Mouse (Mus musculus): Measurements from ENCODE around the gene Parva. TPM values are rescaled to one million over a fixed set of nuclear protein-coding genes. Genes with fewer than 3 reads are reported as not detected.

Gene Parva
- polyA plus RNA-seq, 1 experiment from 2014 or later, result 28.5 TPM

- WGBS, result 65% methylated on average over 5 of the region's 5 CpGs
- no peak overlapping the region for H3K4me2 ChIP-seq (ENCODE audit: low read length)
- peaks cover 8% of the 10 kb centered on the region for H3K4me1 ChIP-seq (ENCODE audit: control insufficient read depth, insufficient read depth, low read depth, low read length)
- no peak overlapping the region for H3K27ac ChIP-seq (ENCODE audit: low read depth, low read length)
- no peak for ATAC-seq
- no peak overlapping the region for H3K4me3 ChIP-seq (ENCODE audit: low read length)
- H3K36me3 ChIP-seq (ENCODE audit: control insufficient read depth, insufficient read depth, low read length), result no peaks in the 10 kb centered on the region
- no peak overlapping the region for H3K9ac ChIP-seq (ENCODE audit: low read depth, low read length)
- no peaks in the 10 kb centered on the region for H3K27me3 ChIP-seq (replicated peaks; ENCODE audit: control insufficient read depth, insufficient read depth, low read length)
- H3K9me3 ChIP-seq (ENCODE audit: control insufficient read depth, low read length), result no peaks in the 10 kb centered on the region
These were observed 31.1 kb downstream of the Parva start for GRCm38 (mm10) chr7:112458440-112458839.

- no peaks in the 10 kb centered on the region for H3K36me3 ChIP-seq (ENCODE audit: control insufficient read depth, insufficient read depth, low read length)
- 18% methylated on average over 2 of the region's 2 CpGs for WGBS
- no peaks in the 10 kb centered on the region for H3K9me3 ChIP-seq (ENCODE audit: control insufficient read depth, low read length)
- no peak overlapping the region for H3K27ac ChIP-seq (ENCODE audit: low read depth, low read length)
- no peak overlapping the region for H3K9ac ChIP-seq (ENCODE audit: low read depth, low read length)
- no peaks in the 10 kb centered on the region for H3K27me3 ChIP-seq (replicated peaks; ENCODE audit: control insufficient read depth, insufficient read depth, low read length)
- peaks cover 9% of the 10 kb centered on the region for H3K4me1 ChIP-seq (ENCODE audit: control insufficient read depth, insufficient read depth, low read depth, low read length)
- ATAC-seq, result no peak
- H3K4me2 ChIP-seq (ENCODE audit: low read length), result no peak overlapping the region
- H3K4me3 ChIP-seq (ENCODE audit: low read length), result no peak overlapping the region
These were observed 35.8 kb downstream of the Parva start for GRCm38 (mm10) chr7:112463074-112463473.

- ATAC-seq, result no peak
- H3K27me3 ChIP-seq (replicated peaks; ENCODE audit: control insufficient read depth, insufficient read depth, low read length), result no peaks in the 10 kb centered on the region
- WGBS, result 83% methylated on average over 3 of the region's 3 CpGs
- no peaks in the 10 kb centered on the region for H3K36me3 ChIP-seq (ENCODE audit: control insufficient read depth, insufficient read depth, low read length)
- no peak overlapping the region for H3K27ac ChIP-seq (ENCODE audit: low read depth, low read length)
- no peak overlapping the region for H3K4me3 ChIP-seq (ENCODE audit: low read length)
- no peaks in the 10 kb centered on the region for H3K9me3 ChIP-seq (ENCODE audit: control insufficient read depth, low read length)
- no peak overlapping the region for H3K4me2 ChIP-seq (ENCODE audit: low read length)
- no peak overlapping the region for H3K9ac ChIP-seq (ENCODE audit: low read depth, low read length)
- peaks cover 6% of the 10 kb centered on the region; the same call in 1 of the 2 replicates for H3K4me1 ChIP-seq (ENCODE audit: control insufficient read depth, insufficient read depth, low read depth, low read length)
These were observed 38.6 kb downstream of the Parva start for GRCm38 (mm10) chr7:112465920-112466319.

- no peak for ATAC-seq
- no peaks in the 10 kb centered on the region for H3K9me3 ChIP-seq (ENCODE audit: control insufficient read depth, low read length)
- WGBS, result 70% methylated on average over 3 of the region's 3 CpGs
- H3K4me3 ChIP-seq (ENCODE audit: low read length), result no peak overlapping the region
- H3K9ac ChIP-seq (ENCODE audit: low read depth, low read length), result no peak overlapping the region
- peaks cover 11% of the 10 kb centered on the region for H3K4me1 ChIP-seq (ENCODE audit: control insufficient read depth, insufficient read depth, low read depth, low read length)
- no peak overlapping the region for H3K4me2 ChIP-seq (ENCODE audit: low read length)
- no peaks in the 10 kb centered on the region for H3K36me3 ChIP-seq (ENCODE audit: control insufficient read depth, insufficient read depth, low read length)
- H3K27me3 ChIP-seq (replicated peaks; ENCODE audit: control insufficient read depth, insufficient read depth, low read length), result no peaks in the 10 kb centered on the region
- H3K27ac ChIP-seq (ENCODE audit: low read depth, low read length), result no peak overlapping the region
These were observed 39.5 kb downstream of the Parva start for GRCm38 (mm10) chr7:112466786-112467185.

GRCm38 (mm10) chr7:112467687-112468111, 40.4 kb downstream of the Parva start:
- Histone ChIP-seq H3K9ac (ENCODE audit: low read depth, low read length) (no peak overlapping the region), H3K4me2 (ENCODE audit: low read length) (no peak overlapping the region), H3K4me1 (ENCODE audit: control insufficient read depth, insufficient read depth, low read depth, low read length) (peaks cover 11% of the 10 kb centered on the region), H3K4me3 (ENCODE audit: low read length) (no peak overlapping the region), H3K9me3 (ENCODE audit: control insufficient read depth, low read length) (no peaks in the 10 kb centered on the region), H3K27me3 (replicated peaks; ENCODE audit: control insufficient read depth, insufficient read depth, low read length) (no peaks in the 10 kb centered on the region), H3K27ac (ENCODE audit: low read depth, low read length) (peak overlapping the region; percentile 31), H3K36me3 (ENCODE audit: control insufficient read depth, insufficient read depth, low read length) (no peaks in the 10 kb centered on the region)
- ATAC-seq, result peak; percentile 77
- 21% methylated on average over 11 of the region's 11 CpGs for WGBS

GRCm38 (mm10) chr7:112469817-112470216, 42.5 kb downstream of the Parva start:
- 36% methylated on average over 5 of the region's 5 CpGs for WGBS
- Histone ChIP-seq H3K4me3 (ENCODE audit: low read length) (no peak overlapping the region), H3K27ac (ENCODE audit: low read depth, low read length) (no peak overlapping the region), H3K36me3 (ENCODE audit: control insufficient read depth, insufficient read depth, low read length) (no peaks in the 10 kb centered on the region), H3K4me2 (ENCODE audit: low read length) (no peak overlapping the region), H3K4me1 (ENCODE audit: control insufficient read depth, insufficient read depth, low read depth, low read length) (peaks cover 11% of the 10 kb centered on the region), H3K9me3 (ENCODE audit: control insufficient read depth, low read length) (no peaks in the 10 kb centered on the region), H3K27me3 (replicated peaks; ENCODE audit: control insufficient read depth, insufficient read depth, low read length) (no peaks in the 10 kb centered on the region), H3K9ac (ENCODE audit: low read depth, low read length) (no peak overlapping the region)
- peak; percentile 53; the same call in 1 of the 2 replicates for ATAC-seq

GRCm38 (mm10) chr7:112471316-112471715, 44.0 kb downstream of the Parva start:
- Histone ChIP-seq H3K27me3 (replicated peaks; ENCODE audit: control insufficient read depth, insufficient read depth, low read length) (no peaks in the 10 kb centered on the region), H3K9ac (ENCODE audit: low read depth, low read length) (no peak overlapping the region), H3K4me1 (ENCODE audit: control insufficient read depth, insufficient read depth, low read depth, low read length) (peaks cover 11% of the 10 kb centered on the region), H3K27ac (ENCODE audit: low read depth, low read length) (no peak overlapping the region), H3K4me2 (ENCODE audit: low read length) (no peak overlapping the region), H3K4me3 (ENCODE audit: low read length) (no peak overlapping the region), H3K9me3 (ENCODE audit: control insufficient read depth, low read length) (no peaks in the 10 kb centered on the region), H3K36me3 (ENCODE audit: control insufficient read depth, insufficient read depth, low read length) (no peaks in the 10 kb centered on the region)
- 53% methylated on average over 7 of the region's 7 CpGs for WGBS
- no peak for ATAC-seq

- no peaks in the 10 kb centered on the region for H3K27me3 ChIP-seq (replicated peaks; ENCODE audit: control insufficient read depth, insufficient read depth, low read length)
- WGBS, result 75% methylated on average over 10 of the region's 10 CpGs
- H3K4me1 ChIP-seq (ENCODE audit: control insufficient read depth, insufficient read depth, low read depth, low read length), result peaks cover 11% of the 10 kb centered on the region
- H3K4me3 ChIP-seq (ENCODE audit: low read length), result no peak overlapping the region
- no peaks in the 10 kb centered on the region for H3K9me3 ChIP-seq (ENCODE audit: control insufficient read depth, low read length)
- no peaks in the 10 kb centered on the region for H3K36me3 ChIP-seq (ENCODE audit: control insufficient read depth, insufficient read depth, low read length)
- no peak overlapping the region for H3K9ac ChIP-seq (ENCODE audit: low read depth, low read length)
- ATAC-seq, result no peak
- H3K4me2 ChIP-seq (ENCODE audit: low read length), result no peak overlapping the region
- no peak overlapping the region; the same call in 1 of the 2 replicates for H3K27ac ChIP-seq (ENCODE audit: low read depth, low read length)
These were observed 44.9 kb downstream of the Parva start for GRCm38 (mm10) chr7:112472024-112472707.

- no peaks in the 10 kb centered on the region for H3K36me3 ChIP-seq (ENCODE audit: control insufficient read depth, insufficient read depth, low read length)
- H3K27ac ChIP-seq (ENCODE audit: low read depth, low read length), result no peak overlapping the region
- ATAC-seq, result no peak
- no peaks in the 10 kb centered on the region for H3K9me3 ChIP-seq (ENCODE audit: control insufficient read depth, low read length)
- no peak overlapping the region for H3K4me2 ChIP-seq (ENCODE audit: low read length)
- no peak overlapping the region for H3K4me3 ChIP-seq (ENCODE audit: low read length)
- H3K9ac ChIP-seq (ENCODE audit: low read depth, low read length), result no peak overlapping the region
- 72% methylated on average over 9 of the region's 9 CpGs for WGBS
- no peaks in the 10 kb centered on the region for H3K27me3 ChIP-seq (replicated peaks; ENCODE audit: control insufficient read depth, insufficient read depth, low read length)
- H3K4me1 ChIP-seq (ENCODE audit: control insufficient read depth, insufficient read depth, low read depth, low read length), result peaks cover 5% of the 10 kb centered on the region
These were observed 45.5 kb downstream of the Parva start for GRCm38 (mm10) chr7:112472708-112473281.
